Mouse (Mus musculus) urinary bladder, adult 2 months (tissue): Measurements from ENCODE around the gene Wapl. TPM values are rescaled to one million over a fixed set of nuclear protein-coding genes. Genes with fewer than 3 reads are reported as not detected.

Experiments
- DNase-seq: peaks from one replicate; pipeline ENCODE4 v3.0.0; 2022; ENCODE audit warnings: low spot score
- polyA plus RNA-seq: library from polyadenylated mRNA; depleted of rRNA; stranded (reverse); fragments of >200 nt; gene quantifications from 2 replicates; pipeline ENCODE4 v1.2.3, GENCODE M21; 2012; rRNA removed

Gene Wapl
- polyA plus RNA-seq = 27.8 and 28.7 TPM in 2 replicates

GRCm38 (mm10) chr14:34673395-34674228 lies at the start of gene Wapl:
Gene Wapl (plus strand): TSS chr14:34673928.
- peak; percentile 94 for DNase-seq

DNA sequence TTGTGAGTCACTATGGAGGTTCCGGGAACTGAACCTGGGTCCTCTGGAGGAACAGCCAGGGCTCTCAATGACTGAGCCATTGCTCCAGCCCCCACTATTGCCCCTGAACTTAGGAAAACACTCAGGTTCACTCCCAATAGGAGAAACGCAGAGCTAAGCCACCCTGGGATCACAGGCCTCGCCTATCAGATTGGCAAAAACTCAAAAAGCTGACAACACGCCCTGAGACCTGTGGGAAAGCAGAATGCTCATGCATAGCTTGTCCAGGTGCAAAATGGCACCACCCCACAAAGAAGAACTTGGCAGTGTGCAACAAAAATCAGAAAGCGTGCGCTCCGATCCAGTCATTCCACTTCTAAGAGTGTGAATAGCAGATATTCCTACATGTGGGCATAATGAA lies 46.9 kb upstream of the Wapl start:
- no peak for DNase-seq

DNA sequence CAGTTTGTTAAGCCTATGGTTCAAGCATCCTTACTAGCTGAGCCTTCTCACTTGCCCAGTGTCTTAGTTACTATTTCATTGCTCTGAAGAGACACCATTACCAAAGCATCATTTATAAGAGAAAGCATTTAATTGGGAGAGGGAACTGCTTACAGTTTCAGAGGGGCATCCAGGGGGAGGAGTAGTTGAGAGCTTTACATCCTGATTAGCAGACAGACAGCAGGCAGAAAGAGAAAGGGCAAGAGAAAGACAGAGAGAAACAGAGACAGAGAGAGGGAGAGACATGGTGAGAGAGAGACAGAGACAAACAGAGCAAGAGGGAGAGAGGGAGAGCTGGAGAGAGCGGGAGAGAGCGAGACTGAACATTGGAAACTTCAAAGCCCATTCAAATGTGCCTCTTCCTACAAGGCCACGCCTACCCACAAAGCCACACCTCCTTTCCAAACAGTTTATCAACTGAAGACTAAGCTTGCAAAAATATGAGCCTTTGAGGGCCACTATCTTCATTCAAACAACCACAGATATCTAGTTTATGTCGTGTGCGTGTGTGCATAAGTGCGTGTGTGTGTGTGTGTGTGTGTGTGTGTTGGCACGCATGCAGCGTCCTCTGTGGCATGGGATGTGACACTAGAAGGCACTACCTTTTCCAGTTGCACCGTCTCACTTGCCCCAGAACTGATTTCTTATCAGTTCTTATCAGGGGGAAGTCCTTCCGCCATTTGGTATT lies 40.8 kb upstream of the Wapl start:
- no peak for DNase-seq

- no peak for DNase-seq
These were observed 38.5 kb upstream of the Wapl start for GRCm38 (mm10) chr14:34635192-34635591.

GRCm38 (mm10) chr14:34635721-34636120 lies 38.0 kb upstream of the Wapl start:
- no peak for DNase-seq

DNA sequence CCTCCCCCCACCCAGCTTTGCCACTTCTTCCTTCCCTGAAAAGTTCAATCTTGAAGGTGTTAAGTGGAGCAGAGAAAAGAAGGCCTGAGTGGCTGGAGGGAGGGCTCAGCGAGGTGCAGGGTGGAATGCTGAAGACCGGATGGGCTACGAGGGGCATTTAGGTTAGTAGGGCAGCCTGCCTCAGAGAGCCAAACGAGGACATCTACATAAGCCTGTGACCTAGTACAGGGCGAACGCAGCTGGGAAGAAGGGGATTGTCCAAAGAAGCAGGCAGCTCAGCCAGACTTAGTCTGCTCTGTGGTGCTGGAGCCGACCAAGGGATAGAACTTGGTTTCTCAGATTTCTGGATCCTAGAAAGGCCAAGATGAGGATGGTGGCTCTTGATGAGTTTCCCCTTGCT lies 29.6 kb upstream of the Wapl start:
- DNase-seq = no peak

GRCm38 (mm10) chr14:34647870-34648475 lies 25.8 kb upstream of the Wapl start:
- no peak for DNase-seq

GRCm38 (mm10) chr14:34657131-34657530 lies 16.6 kb upstream of the Wapl start:
- no peak for DNase-seq

- DNase-seq = no peak
These were observed 13.4 kb upstream of the Wapl start for GRCm38 (mm10) chr14:34660351-34660787.

GRCm38 (mm10) chr14:34660788-34661591 lies 12.7 kb upstream of the Wapl start:
- no peak for DNase-seq

DNA sequence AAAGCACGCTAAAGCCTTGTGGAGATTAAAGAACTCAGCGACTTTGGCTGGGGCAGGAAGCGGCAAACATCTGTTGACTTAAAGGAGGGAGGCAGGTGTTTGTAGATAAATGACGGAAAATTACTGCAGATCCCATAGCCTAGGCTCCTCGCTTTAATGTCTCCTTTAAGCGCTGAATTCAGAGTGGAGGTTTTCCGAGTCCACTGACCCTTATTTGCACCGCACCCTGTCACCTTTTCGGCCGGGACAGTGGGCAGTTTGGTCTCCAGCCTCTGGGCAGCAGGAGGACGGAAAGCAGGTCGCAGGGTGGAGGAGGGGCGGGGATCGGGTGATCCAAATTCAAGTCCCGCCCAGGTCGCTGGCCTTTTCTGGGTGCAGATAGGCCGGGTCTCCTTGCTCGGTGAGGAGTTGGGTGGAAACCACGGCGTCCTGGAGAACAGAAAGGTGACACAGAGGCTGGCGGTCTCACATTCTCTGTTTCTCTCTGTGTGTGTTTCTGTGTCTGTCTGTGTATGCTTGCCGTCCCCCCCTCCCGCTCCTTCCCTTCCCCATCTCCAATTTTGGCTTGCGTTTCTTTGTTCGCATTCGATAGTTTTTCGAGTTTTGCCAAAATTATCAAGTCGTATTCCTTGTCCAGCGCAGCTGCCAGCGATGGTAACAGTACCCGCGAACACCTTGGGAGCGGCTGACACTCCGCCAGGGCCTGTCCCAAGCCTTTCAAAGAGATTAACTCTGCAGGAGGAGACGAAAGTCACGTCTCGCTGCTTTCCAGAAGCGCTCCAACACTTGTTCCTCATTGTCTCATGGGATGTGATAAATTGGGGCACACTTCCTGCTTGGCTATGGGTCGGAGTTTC lies 11.9 kb upstream of the Wapl start:
- DNase-seq = peak; percentile 36

DNA sequence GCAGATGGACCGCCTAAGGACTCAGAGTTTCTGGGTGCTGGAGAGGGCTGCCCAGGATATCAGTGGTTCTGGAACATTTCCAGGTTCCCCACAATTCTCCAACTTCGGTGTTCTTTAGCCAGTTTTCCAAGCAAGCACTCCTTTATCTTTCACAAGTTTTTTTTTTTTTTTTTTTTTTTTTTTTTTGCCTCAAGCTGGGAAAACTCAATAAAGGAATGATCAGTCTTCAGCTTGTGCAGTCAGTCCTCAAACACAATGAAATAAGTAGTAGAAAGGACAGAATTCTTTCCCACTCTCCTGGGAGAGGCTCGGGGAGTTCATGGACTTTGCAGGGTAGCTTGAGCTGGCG lies 11.3 kb upstream of the Wapl start:
- no peak for DNase-seq

DNA sequence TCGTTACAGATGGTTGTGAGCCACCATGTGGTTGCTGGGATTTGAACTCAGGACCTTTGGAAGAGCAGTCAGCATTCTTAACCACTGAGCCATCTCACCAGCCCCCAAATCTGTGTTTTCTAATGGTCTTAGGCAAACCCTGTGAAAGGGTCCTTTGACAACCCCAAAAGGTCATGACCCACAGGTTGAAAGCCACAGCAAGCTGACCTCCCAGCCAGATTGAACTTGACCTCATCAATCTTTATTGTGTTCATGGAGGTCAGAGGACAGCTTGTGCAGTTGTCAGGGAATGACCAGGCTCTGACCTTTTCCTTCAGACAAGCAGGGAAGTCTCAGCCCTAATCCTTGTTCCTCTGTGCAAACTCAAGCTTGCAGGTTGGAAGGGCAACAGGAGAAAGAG lies 10.3 kb upstream of the Wapl start:
- DNase-seq = no peak

DNA sequence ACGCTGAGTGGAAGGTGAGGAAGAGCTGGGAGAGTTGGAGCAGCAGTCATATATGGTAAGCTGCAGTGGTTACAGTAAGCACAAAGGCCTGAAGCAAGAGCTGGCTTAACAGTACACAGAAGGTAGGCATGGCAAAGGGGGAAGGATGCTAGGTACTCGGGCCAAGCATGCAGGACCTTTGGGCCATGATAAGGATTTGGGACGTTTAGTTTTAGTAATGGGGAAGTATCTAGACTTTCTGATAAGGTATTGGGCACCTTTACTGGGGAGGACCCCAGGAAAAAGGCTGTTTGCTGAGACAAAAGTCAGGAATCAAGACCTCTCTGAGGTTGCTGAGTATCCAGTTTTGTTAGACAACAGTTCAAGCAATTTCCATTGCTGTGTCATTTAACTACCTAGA lies 4.6 kb upstream of the Wapl start:
- DNase-seq = no peak

GRCm38 (mm10) chr14:34670256-34670655 lies 3.5 kb upstream of the Wapl start:
- DNase-seq = no peak

DNA sequence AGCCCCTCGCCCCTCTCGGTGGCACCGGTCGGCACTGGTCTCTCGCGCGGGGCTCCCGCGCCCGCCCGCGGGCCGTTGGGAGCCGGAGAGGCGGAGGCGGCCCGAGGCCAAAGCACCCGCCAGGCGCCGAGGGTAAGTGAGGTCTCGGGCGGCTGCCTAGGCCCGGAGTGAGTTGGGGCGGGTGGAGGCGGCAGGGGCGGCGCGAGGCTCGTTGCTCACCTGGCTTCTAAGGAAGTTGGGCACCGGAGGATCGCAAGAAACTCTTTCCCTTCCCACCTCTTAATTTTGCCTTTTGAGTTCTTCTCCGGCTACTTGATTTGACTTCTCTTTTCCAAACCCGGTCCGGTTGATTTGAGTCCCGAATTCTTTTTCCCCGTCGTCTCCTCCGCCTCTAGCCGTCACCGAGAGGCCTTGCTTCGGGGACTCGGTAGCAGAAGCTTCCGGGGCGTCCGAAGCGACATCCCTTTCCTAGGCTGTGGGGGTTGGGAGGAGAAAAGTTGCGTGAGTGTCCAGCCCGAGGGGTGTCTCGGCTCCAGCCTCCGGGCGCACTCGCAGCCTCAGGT lies 582 bp downstream of the Wapl start:
- peak; percentile 35 for DNase-seq

GRCm38 (mm10) chr14:34674932-34675331 lies 1.2 kb downstream of the Wapl start:
- no peak for DNase-seq

DNA sequence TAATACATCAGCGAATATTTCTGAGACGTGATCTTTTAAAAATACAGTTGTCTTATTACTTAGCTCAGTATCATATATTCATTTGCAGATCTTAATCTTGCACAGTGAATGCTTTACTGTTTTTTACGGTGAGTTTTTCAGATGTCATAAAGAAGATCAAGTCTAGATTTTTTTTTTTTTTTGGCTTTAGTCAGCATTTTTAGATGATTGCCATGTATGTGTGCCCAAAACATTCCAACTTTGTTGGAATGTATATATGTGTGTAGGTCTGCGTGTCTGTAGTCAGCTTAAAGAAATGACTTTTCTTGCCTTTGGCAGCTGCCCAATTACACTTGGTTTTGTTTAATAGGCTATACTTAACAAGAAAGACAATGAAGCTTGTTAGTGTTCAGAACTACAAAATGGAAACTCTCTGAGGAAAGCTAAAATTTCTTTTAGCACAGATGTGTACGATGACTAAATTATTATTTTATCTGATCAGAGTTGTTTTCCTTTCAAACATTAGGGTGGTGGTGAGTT lies 1.7 kb downstream of the Wapl start:
- no peak for DNase-seq

- DNase-seq = no peak
These were observed 7.1 kb downstream of the Wapl start for GRCm38 (mm10) chr14:34680815-34681214.

GRCm38 (mm10) chr14:34684989-34685388 lies 11.3 kb downstream of the Wapl start:
- no peak for DNase-seq
